Mouse (Mus musculus) urinary bladder, postnatal 4 days (tissue): ENCODE results near the gene Fcho1.
"Not testable (repeated sequence)": the region's sequence is repeated elsewhere in the genome, so short reads cannot be mapped to it uniquely, and the experiment has no call there.

ENCODE experiments used
- DNase-seq, 2 experiments: peaks; one replicate each; pipeline ENCODE4 v3.0.0; 2021 to 2022; ENCODE audit warnings: low spot score in 2 of 2

Gene Fcho1

GRCm38 (mm10) chr8:71718252-71718651, 7.3 kb downstream of the Fcho1 start:
- no peak for DNase-seq

- no peak for DNase-seq
These were observed 8.4 kb downstream of the Fcho1 start for GRCm38 (mm10) chr8:71717096-71717495.

GRCm38 (mm10) chr8:71716561-71717053, 8.9 kb downstream of the Fcho1 start:
- no peak for DNase-seq

- no peak for DNase-seq
These were observed 10.0 kb downstream of the Fcho1 start for GRCm38 (mm10) chr8:71715531-71715930.

GRCm38 (mm10) chr8:71711574-71711973, 13.9 kb downstream of the Fcho1 start:
- DNase-seq = no peak

- DNase-seq = peak; percentile 60 to 88
These were observed 15.6 kb downstream of the Fcho1 start for GRCm38 (mm10) chr8:71709800-71710446.

- no peak for DNase-seq
These were observed 16.2 kb downstream of the Fcho1 start for GRCm38 (mm10) chr8:71709134-71709799.

- no peak for DNase-seq
These were observed 17.6 kb downstream of the Fcho1 start for GRCm38 (mm10) chr8:71707874-71708273.

- not testable (repeated sequence) for DNase-seq
These were observed 22.1 kb downstream of the Fcho1 start for GRCm38 (mm10) chr8:71703400-71703799.

GRCm38 (mm10) chr8:71702923-71703322, 22.6 kb downstream of the Fcho1 start:
- no peak for DNase-seq

GRCm38 (mm10) chr8:71702087-71702432, 23.5 kb downstream of the Fcho1 start:
- no peak for DNase-seq

GRCm38 (mm10) chr8:71701414-71702086, 24.0 kb downstream of the Fcho1 start, which contains the start of gene B3gnt3:
TSS of gene B3gnt3 (minus strand) at chr8:71701789.
- DNase-seq = no peak

GRCm38 (mm10) chr8:71700493-71701269, 24.8 kb downstream of the Fcho1 start:
- no peak for DNase-seq

- not testable (repeated sequence) for DNase-seq
These were observed 30.1 kb downstream of the Fcho1 start for GRCm38 (mm10) chr8:71695456-71695855.

GRCm38 (mm10) chr8:71693166-71694041, 32.1 kb downstream of the Fcho1 start:
- DNase-seq = no peak

GRCm38 (mm10) chr8:71692509-71692908, 33.0 kb downstream of the Fcho1 start:
- DNase-seq = no peak

GRCm38 (mm10) chr8:71689028-71689427, 36.5 kb downstream of the Fcho1 start, which contains the start of gene Insl3:
TSS of gene Insl3 (plus strand) at chr8:71689214.
- no peak for DNase-seq

- DNase-seq = no peak
These were observed 37.9 kb downstream of the Fcho1 start for GRCm38 (mm10) chr8:71687616-71688015.

- no peak for DNase-seq
These were observed 39.3 kb downstream of the Fcho1 start for GRCm38 (mm10) chr8:71686143-71686734.

- DNase-seq = no peak
These were observed 39.9 kb downstream of the Fcho1 start for GRCm38 (mm10) chr8:71685573-71685972.
